Mouse (Mus musculus) adipose tissue, adult 10 weeks (tissue): Measurements from ENCODE around the gene Gm9922. TPM values are rescaled to one million over a fixed set of nuclear protein-coding genes. Genes with fewer than 3 reads are reported as not detected.

ENCODE experiments used
- polyA plus RNA-seq: library from polyadenylated mRNA; stranded (reverse); fragments of 350-450 nt; fragmentation: Illumina TruSeq; extraction: RNeasy Lipid Tissue Mini Kit (QIAGEN cat#74804); gene quantifications from one replicate; pipeline ENCODE4 v1.2.3, GENCODE M21; 2014; ENCODE audit warnings: low read depth, low replicate concordance

Gm9922 gene
- polyA plus RNA-seq: 1.1 TPM

DNA sequence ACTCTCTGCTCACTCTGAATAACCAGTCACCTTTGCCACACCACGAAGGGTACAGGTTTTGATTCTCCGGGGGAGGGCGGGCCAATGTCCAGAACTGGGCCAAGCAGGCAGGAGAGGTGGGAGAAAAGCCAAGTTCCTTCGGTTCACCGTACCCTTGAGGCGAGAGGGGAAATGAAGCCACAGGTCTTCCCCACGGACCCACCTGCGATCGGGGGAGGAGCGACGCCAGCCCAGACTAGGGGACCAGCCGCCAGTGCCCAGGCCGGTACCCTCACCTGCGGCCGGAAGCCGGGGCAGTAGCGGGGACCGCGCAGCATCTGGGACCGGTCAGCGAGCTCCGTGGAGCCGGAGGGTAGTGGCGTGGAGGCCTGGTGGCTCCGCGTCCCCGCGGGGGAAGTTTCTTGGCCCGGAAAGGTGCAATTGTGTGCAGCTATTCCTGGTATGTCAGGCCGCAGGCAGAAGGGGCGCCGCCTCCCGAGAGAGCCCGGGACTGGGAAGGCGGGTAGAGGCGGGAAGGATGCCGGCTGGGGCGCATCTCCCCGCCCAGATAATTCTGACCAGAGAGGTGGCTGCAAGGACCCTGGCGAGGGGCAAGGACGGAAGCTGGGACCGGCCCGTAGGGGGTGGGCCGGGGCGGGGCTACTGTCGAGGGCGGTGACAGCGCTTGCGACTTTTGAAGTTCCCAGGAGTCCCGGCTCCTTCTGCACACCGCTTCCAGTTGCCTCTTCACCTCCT, at the start of gene Gm9922, which contains the start of gene Lmo7:
Gm9922 (minus strand) TSS at position 578 of the 735 bp plus-strand sequence.
Lmo7 (plus strand) TSS at position 721 of the 735 bp plus-strand sequence.

Other genes with a start within 250 kb of the Gm9922 start
- gene Tbc1d4, start 120.6 kb downstream of the Gm9922 start, polyA plus RNA-seq: 22.0 TPM
- gene Commd6, start 89.1 kb downstream of the Gm9922 start, polyA plus RNA-seq: 49.7 TPM
- 24.8 TPM for gene Uchl3, start 75.8 kb downstream of the Gm9922 start, polyA plus RNA-seq
- gene Lmo7, start 143 bp upstream of the Gm9922 start, polyA plus RNA-seq: 16.5 TPM